Mouse (Mus musculus) heart, postnatal 0 days (tissue): ENCODE measurements around the gene Phactr3. TPM values are rescaled to one million over a fixed set of nuclear protein-coding genes. Genes with fewer than 3 reads are reported as not detected.

Experiments
- ATAC-seq: fragments of 200-750 bp; cut with Nextera tagmentation; 2 replicates; pipeline ENCODE4 v1.8.0; 2017; ENCODE audit warnings: low read depth, moderate number of reproducible peaks, moderate library complexity; ENCODE audit not compliant: insufficient read depth
- DNase-seq: peaks from one replicate; pipeline ENCODE4 v3.0.0-alpha.2; 2016; ENCODE audit warnings: low spot score
- H3K27ac ChIP-seq: fragments of 300-500 bp; sonication (generic); 2 replicates; pipeline ENCODE4 v1.5.1; 2014; ENCODE audit warnings: low read depth, mild to moderate bottlenecking
- H3K27me3 ChIP-seq: fragments of 300-500 bp; sonication (generic); 2 replicates; pipeline ENCODE4 v1.6.1; 2014; ENCODE audit warnings: low read length, mixed read lengths; ENCODE audit not compliant: control insufficient read depth, insufficient read depth
- H3K36me3 ChIP-seq: fragments of 300-500 bp; sonication (generic); replicated peaks from 2 replicates; pipeline ENCODE4 v1.6.1; 2014; ENCODE audit warnings: low read length, mixed read lengths; ENCODE audit not compliant: control insufficient read depth, insufficient read depth
- H3K4me1 ChIP-seq: fragments of 300-500 bp; sonication (generic); 2 replicates; pipeline ENCODE4 v1.6.1; 2014; ENCODE audit warnings: antibody characterized with exemption; ENCODE audit not compliant: control insufficient read depth, insufficient read depth
- H3K4me2 ChIP-seq: fragments of 300-500 bp; sonication (generic); 2 replicates; pipeline ENCODE4 v1.6.1; 2014; ENCODE audit warnings: low read depth, mild to moderate bottlenecking, low read length, moderate library complexity
- H3K4me3 ChIP-seq: fragments of 300-500 bp; sonication (generic); 2 replicates; pipeline ENCODE4 v1.5.1; 2014; ENCODE audit warnings: low read depth, low read length
- H3K9ac ChIP-seq: fragments of 300-500 bp; sonication (generic); replicated peaks from 2 replicates; pipeline ENCODE4 v1.6.1; 2014; ENCODE audit warnings: low read depth, low read length, mixed read lengths
- H3K9me3 ChIP-seq: fragments of 300-500 bp; sonication (generic); replicated peaks from 2 replicates; pipeline ENCODE4 v1.6.1; 2016; ENCODE audit warnings: low read length; ENCODE audit not compliant: control insufficient read depth
- CTCF ChIP-seq: IDR thresholded peaks from 2 replicates; pipeline ENCODE4 v1.5.1; 2016; ENCODE audit warnings: antibody characterized with exemption, control low read depth, low read depth
- EP300 ChIP-seq: IDR thresholded peaks from 2 replicates; pipeline ENCODE4 v1.6.1; 2016; ENCODE audit warnings: antibody characterized with exemption, low read depth
- WGBS: fragments of 180-500 bp; shearing (Covaris S2); extraction: QIAGEN DNeasy Blood & Tissue Kit; methylation state at CpG from one replicate; pipeline ENCODE4 v1.1.7; 2014; 5-methylcytosine and 5-hydroxymethylcytosine counted together
- polyA plus RNA-seq: library from polyadenylated mRNA; unstranded; fragments of >200 nt; fragmentation: Nextera tagmentation; extraction: Ambion mirVana; gene quantifications from 2 replicates; pipeline ENCODE4 v1.2.1, GENCODE M21; 2015
- total RNA-seq: library from RNA; depleted of rRNA; stranded (reverse); fragments of >200 nt; gene quantifications from 2 replicates; pipeline ENCODE4 v1.2.3, GENCODE M21; 2014; ENCODE audit warnings: low replicate concordance

Phactr3 gene
- total and polyA plus RNA-seq, 2 experiments from 2014 or later = 3.6 to 4.0 TPM

- Histone ChIP-seq H3K4me2 (no peak overlapping the region), H3K27me3 (peaks cover 19% of the 10 kb centered on the region; the same call in 1 of the 2 replicates), H3K4me1 (no peaks in the 10 kb centered on the region), H3K9ac (no peak overlapping the region), H3K27ac (no peak overlapping the region), H3K4me3 (no peak overlapping the region), H3K9me3 (no peaks in the 10 kb centered on the region), H3K36me3 (no peaks in the 10 kb centered on the region)
- WGBS = 35% methylated on average over 1 of the region's 1 CpGs
- TF ChIP-seq CTCF (no peak), EP300 (no peak)
- ATAC-seq = no peak
- no peak for DNase-seq
Measured at GRCm38 (mm10) chr2:178149312-178149711, 30.5 kb downstream of the Phactr3 start.

- no peaks in the 10 kb centered on the region for H3K4me1 ChIP-seq
- H3K9ac ChIP-seq = no peak overlapping the region
- DNase-seq = no peak
- H3K36me3 ChIP-seq = no peaks in the 10 kb centered on the region
- no peak for TF ChIP-seq EP300
- no peak for TF ChIP-seq CTCF
- H3K4me2 ChIP-seq = no peak overlapping the region
- no peak overlapping the region for H3K4me3 ChIP-seq
- 72% methylated on average over 5 of the region's 5 CpGs for WGBS
- H3K9me3 ChIP-seq = no peaks in the 10 kb centered on the region
- H3K27ac ChIP-seq = no peak overlapping the region
- no peak for ATAC-seq
- 0 out of 2 replicates have a peak, but pooled peaks cover 6% of the 10 kb centered on the region for H3K27me3 ChIP-seq
Measured at GRCm38 (mm10) chr2:178150697-178151096, 31.9 kb downstream of the Phactr3 start.

GRCm38 (mm10) chr2:178153601-178154000 is 34.8 kb downstream of the Phactr3 start:
- no peak for ATAC-seq

GRCm38 (mm10) chr2:178154129-178154528 is 35.4 kb downstream of the Phactr3 start:
- TF ChIP-seq EP300 (no peak), CTCF (no peak)
- Histone ChIP-seq H3K4me1 (peaks cover 4% of the 10 kb centered on the region; the same call in 1 of the 2 replicates), H3K36me3 (no peaks in the 10 kb centered on the region), H3K27ac (no peak overlapping the region), H3K9ac (no peak overlapping the region), H3K4me3 (no peak overlapping the region), H3K27me3 (0 out of 2 replicates have a peak, but pooled peaks cover 6% of the 10 kb centered on the region), H3K9me3 (no peaks in the 10 kb centered on the region), H3K4me2 (no peak overlapping the region)
- no peak for ATAC-seq
- 71% methylated on average over 5 of the region's 5 CpGs for WGBS
- DNase-seq = no peak

More at GRCm38 (mm10) chr2:178153601-178154000, 34.8 kb downstream of the Phactr3 start:
- Histone ChIP-seq H3K27ac (no peak overlapping the region), H3K4me3 (no peak overlapping the region), H3K27me3 (0 out of 2 replicates have a peak, but pooled peaks cover 6% of the 10 kb centered on the region), H3K4me1 (peaks cover 4% of the 10 kb centered on the region; the same call in 1 of the 2 replicates), H3K9ac (no peak overlapping the region), H3K9me3 (no peaks in the 10 kb centered on the region), H3K36me3 (no peaks in the 10 kb centered on the region), H3K4me2 (no peak overlapping the region)
- 87% methylated on average over 2 of the region's 2 CpGs for WGBS
- no peak for DNase-seq
- TF ChIP-seq CTCF (no peak), EP300 (no peak)

GRCm38 (mm10) chr2:178154576-178154975 is 35.8 kb downstream of the Phactr3 start:
- H3K9me3 ChIP-seq = no peaks in the 10 kb centered on the region
- ATAC-seq (no peak), DNase-seq (no peak)
- H3K4me2 ChIP-seq = no peak overlapping the region
- 61% methylated on average over 4 of the region's 4 CpGs for WGBS
- no peak overlapping the region for H3K4me3 ChIP-seq
- no peak for TF ChIP-seq EP300
- TF ChIP-seq CTCF = no peak
- H3K27ac ChIP-seq = no peak overlapping the region
- H3K4me1 ChIP-seq = peaks cover 4% of the 10 kb centered on the region; the same call in 1 of the 2 replicates
- no peaks in the 10 kb centered on the region for H3K36me3 ChIP-seq
- H3K9ac ChIP-seq = no peak overlapping the region
- 0 out of 2 replicates have a peak, but pooled peaks cover 6% of the 10 kb centered on the region for H3K27me3 ChIP-seq
